Mouse (Mus musculus): ENCODE measurements at regions not wholly inside any gene's neighbourhood (a gene's known extent, or its start where the extent isn't known, plus 50 kb on each side); places are given as distances from the start of the nearest gene placed in this dataset.

GRCm38 (mm10) chr2:28325502-28325901, 121.1 kb upstream of the Ppp1r26 start:
- Histone ChIP-seq H3K27ac (no peak overlapping the region), H3K4me3 (no peak overlapping the region), H3K36me3 (no peaks in the 10 kb centered on the region), H3K9me3 (replicated peaks) (no peaks in the 10 kb centered on the region), H3K4me2 (no peak overlapping the region), H3K27me3 (replicated peaks) (no peaks in the 10 kb centered on the region), H3K9ac (no peak overlapping the region), H3K4me1 (no peaks in the 10 kb centered on the region)
- 61% methylated on average over 11 of the region's 11 CpGs for WGBS (ENCODE audit: insufficient replicate concordance)
- no peak for ATAC-seq

- no peaks in the 10 kb centered on the region for H3K9me3 ChIP-seq (replicated peaks)
- no peak overlapping the region for H3K9ac ChIP-seq
- no peak overlapping the region for H3K4me3 ChIP-seq
- ATAC-seq = no peak
- 71% methylated on average over 6 of the region's 6 CpGs for WGBS (ENCODE audit: insufficient replicate concordance)
- H3K4me1 ChIP-seq = no peaks in the 10 kb centered on the region
- no peak overlapping the region for H3K4me2 ChIP-seq
- no peak overlapping the region for H3K27ac ChIP-seq
- no peaks in the 10 kb centered on the region for H3K27me3 ChIP-seq (replicated peaks)
- no peaks in the 10 kb centered on the region for H3K36me3 ChIP-seq
Measured at GRCm38 (mm10) chr2:28326056-28326455, 120.5 kb upstream of the Ppp1r26 start.

GRCm38 (mm10) chr2:28326682-28327081, 119.9 kb upstream of the Ppp1r26 start:
- H3K4me3 ChIP-seq = no peak overlapping the region
- no peak overlapping the region for H3K4me2 ChIP-seq
- WGBS (ENCODE audit: insufficient replicate concordance) = 60% methylated on average over 3 of the region's 3 CpGs
- no peak for ATAC-seq
- no peaks in the 10 kb centered on the region for H3K27me3 ChIP-seq (replicated peaks)
- H3K36me3 ChIP-seq = no peaks in the 10 kb centered on the region
- H3K27ac ChIP-seq = no peak overlapping the region
- H3K9me3 ChIP-seq (replicated peaks) = no peaks in the 10 kb centered on the region
- H3K9ac ChIP-seq = no peak overlapping the region
- no peaks in the 10 kb centered on the region for H3K4me1 ChIP-seq

- Histone ChIP-seq H3K9ac (no peak overlapping the region), H3K4me2 (no peak overlapping the region), H3K4me1 (no peaks in the 10 kb centered on the region), H3K27me3 (replicated peaks) (no peaks in the 10 kb centered on the region), H3K36me3 (no peaks in the 10 kb centered on the region), H3K9me3 (replicated peaks) (no peaks in the 10 kb centered on the region), H3K4me3 (no peak overlapping the region), H3K27ac (no peak overlapping the region)
- 87% methylated on average over 5 of the region's 5 CpGs for WGBS (ENCODE audit: insufficient replicate concordance)
- no peak for ATAC-seq
Measured at GRCm38 (mm10) chr2:28329130-28329529, 117.5 kb upstream of the Ppp1r26 start.

GRCm38 (mm10) chr2:28335141-28335789, 111.3 kb upstream of the Ppp1r26 start:
- Histone ChIP-seq H3K9ac (no peak overlapping the region), H3K36me3 (no peaks in the 10 kb centered on the region), H3K4me1 (no peaks in the 10 kb centered on the region), H3K27ac (no peak overlapping the region), H3K4me3 (no peak overlapping the region), H3K9me3 (replicated peaks) (no peaks in the 10 kb centered on the region), H3K27me3 (replicated peaks) (no peaks in the 10 kb centered on the region; the same call in 1 of the 2 replicates), H3K4me2 (no peak overlapping the region)
- 52% methylated on average over 9 of the region's 9 CpGs for WGBS (ENCODE audit: insufficient replicate concordance)
- ATAC-seq = no peak

GRCm38 (mm10) chr2:28335810-28336209, 110.8 kb upstream of the Ppp1r26 start:
- Histone ChIP-seq H3K9ac (no peak overlapping the region), H3K4me3 (no peak overlapping the region), H3K27me3 (replicated peaks) (no peaks in the 10 kb centered on the region; the same call in 1 of the 2 replicates), H3K36me3 (no peaks in the 10 kb centered on the region), H3K27ac (no peak overlapping the region), H3K9me3 (replicated peaks) (no peaks in the 10 kb centered on the region), H3K4me1 (no peaks in the 10 kb centered on the region), H3K4me2 (no peak overlapping the region)
- no peak for ATAC-seq
- WGBS (ENCODE audit: insufficient replicate concordance) = 34% methylated on average over 3 of the region's 3 CpGs

- Histone ChIP-seq H3K4me2 (no peak overlapping the region), H3K27ac (no peak overlapping the region), H3K9me3 (replicated peaks) (no peaks in the 10 kb centered on the region), H3K9ac (no peak overlapping the region), H3K4me3 (no peak overlapping the region), H3K27me3 (replicated peaks) (no peaks in the 10 kb centered on the region; the same call in 1 of the 2 replicates), H3K4me1 (no peaks in the 10 kb centered on the region), H3K36me3 (no peaks in the 10 kb centered on the region)
- 59% methylated on average over 17 of the region's 17 CpGs for WGBS (ENCODE audit: insufficient replicate concordance)
- ATAC-seq = no peak
Measured at GRCm38 (mm10) chr2:28336349-28337309, 110.0 kb upstream of the Ppp1r26 start.

GRCm38 (mm10) chr2:28337561-28337960, 109.0 kb upstream of the Ppp1r26 start:
- no peak for ATAC-seq
- H3K4me2 ChIP-seq = no peak overlapping the region

GRCm38 (mm10) chr2:28341304-28341703, 105.3 kb upstream of the Ppp1r26 start:
- Histone ChIP-seq H3K9me3 (replicated peaks) (no peaks in the 10 kb centered on the region), H3K36me3 (no peaks in the 10 kb centered on the region), H3K27ac (no peak overlapping the region), H3K4me3 (no peak overlapping the region), H3K9ac (no peak overlapping the region), H3K27me3 (replicated peaks) (peaks cover 6% of the 10 kb centered on the region; the same call in 1 of the 2 replicates), H3K4me2 (no peak overlapping the region), H3K4me1 (no peaks in the 10 kb centered on the region)
- ATAC-seq = no peak
- 80% methylated on average over 2 of the region's 2 CpGs for WGBS (ENCODE audit: insufficient replicate concordance)

More at GRCm38 (mm10) chr2:28337561-28337960, 109.0 kb upstream of the Ppp1r26 start:
- no peaks in the 10 kb centered on the region for H3K9me3 ChIP-seq (replicated peaks)
- H3K36me3 ChIP-seq = no peaks in the 10 kb centered on the region
- no peak overlapping the region for H3K9ac ChIP-seq
- no peak overlapping the region for H3K27ac ChIP-seq
- H3K4me3 ChIP-seq = no peak overlapping the region
- H3K27me3 ChIP-seq (replicated peaks) = no peaks in the 10 kb centered on the region; the same call in 1 of the 2 replicates
- H3K4me1 ChIP-seq = no peaks in the 10 kb centered on the region
- WGBS (ENCODE audit: insufficient replicate concordance) = 59% methylated on average over 5 of the region's 5 CpGs

GRCm38 (mm10) chr2:28348453-28348852, 98.1 kb upstream of the Ppp1r26 start:
- Histone ChIP-seq H3K9ac (no peak overlapping the region), H3K36me3 (no peaks in the 10 kb centered on the region), H3K4me2 (no peak overlapping the region), H3K27ac (no peak overlapping the region), H3K4me3 (no peak overlapping the region), H3K4me1 (no peaks in the 10 kb centered on the region), H3K27me3 (replicated peaks) (peaks cover 10% of the 10 kb centered on the region; the same call in 1 of the 2 replicates), H3K9me3 (replicated peaks) (no peaks in the 10 kb centered on the region)
- WGBS (ENCODE audit: insufficient replicate concordance) = 66% methylated on average over 4 of the region's 4 CpGs
- ATAC-seq = no peak

- H3K4me1 ChIP-seq = no peaks in the 10 kb centered on the region
Measured at GRCm38 (mm10) chr2:28349911-28350310, 96.7 kb upstream of the Ppp1r26 start.

GRCm38 (mm10) chr2:28351445-28351844, 95.2 kb upstream of the Ppp1r26 start:
- Histone ChIP-seq H3K9me3 (replicated peaks) (no peaks in the 10 kb centered on the region), H3K9ac (no peak overlapping the region), H3K4me3 (no peak overlapping the region), H3K27ac (no peak overlapping the region), H3K4me2 (no peak overlapping the region), H3K4me1 (no peaks in the 10 kb centered on the region), H3K36me3 (no peaks in the 10 kb centered on the region), H3K27me3 (replicated peaks) (peaks cover 4% of the 10 kb centered on the region; the same call in 1 of the 2 replicates)
- no peak for ATAC-seq
- 70% methylated on average over 10 of the region's 10 CpGs for WGBS (ENCODE audit: insufficient replicate concordance)

More at GRCm38 (mm10) chr2:28349911-28350310, 96.7 kb upstream of the Ppp1r26 start:
- H3K27me3 ChIP-seq (replicated peaks) = peaks cover 4% of the 10 kb centered on the region; the same call in 1 of the 2 replicates
- H3K4me3 ChIP-seq = no peak overlapping the region
- H3K36me3 ChIP-seq = no peaks in the 10 kb centered on the region
- no peak overlapping the region for H3K27ac ChIP-seq
- no peak for ATAC-seq
- no peaks in the 10 kb centered on the region for H3K9me3 ChIP-seq (replicated peaks)
- 67% methylated on average over 8 of the region's 8 CpGs for WGBS (ENCODE audit: insufficient replicate concordance)
- H3K4me2 ChIP-seq = no peak overlapping the region
- no peak overlapping the region for H3K9ac ChIP-seq
